Mouse (Mus musculus): ENCODE measurements around the gene Dnajb14. TPM values are rescaled to one million over a fixed set of nuclear protein-coding genes. Genes with fewer than 3 reads are reported as not detected.
"Not testable (repeated sequence)": the region's sequence is repeated elsewhere in the genome, so short reads cannot be mapped to it uniquely, and the experiment has no call there.

Gene Dnajb14
- polyA plus RNA-seq, 1 experiment from 2014 or later = 14.0 TPM

GRCm38 (mm10) chr3:137963508-137963907, 96.0 kb downstream of the Dnajb14 start:
- no peak overlapping the region for H3K27ac ChIP-seq
- H3K4me1 ChIP-seq (replicated peaks) = no peaks in the 10 kb centered on the region
- no peaks in the 10 kb centered on the region for H3K27me3 ChIP-seq (replicated peaks)
- no peak overlapping the region for H3K4me2 ChIP-seq (replicated peaks)
- no peak for ATAC-seq
- WGBS = 74% methylated on average over 8 of the region's 8 CpGs
- H3K4me3 ChIP-seq (replicated peaks) = no peak overlapping the region
- H3K36me3 ChIP-seq = no peaks in the 10 kb centered on the region
- H3K9me3 ChIP-seq = no peaks in the 10 kb centered on the region
- H3K9ac ChIP-seq = no peak overlapping the region

- H3K4me2 ChIP-seq (replicated peaks); H3K9me3 ChIP-seq; H3K4me3 ChIP-seq (replicated peaks); H3K27me3 ChIP-seq (replicated peaks); H3K27ac ChIP-seq; ATAC-seq; H3K4me1 ChIP-seq (replicated peaks); H3K36me3 ChIP-seq; H3K9ac ChIP-seq: not testable (repeated sequence)
- 55% methylated on average over 1 of the region's 1 CpGs for WGBS
Measured at GRCm38 (mm10) chr3:137964014-137964413, 96.5 kb downstream of the Dnajb14 start.

Other genes with a start within 250 kb of the Dnajb14 start
- 1.9 and 3.8 TPM in 2 replicates for gene Ddit4l, start 246.1 kb upstream of the Dnajb14 start, polyA plus RNA-seq (2015; fragmentation: Nextera tagmentation; extraction: Ambion mirVana)
- gene Gm21962, start 196.2 kb upstream of the Dnajb14 start, polyA plus RNA-seq (2015; fragmentation: Nextera tagmentation; extraction: Ambion mirVana) = not detected in 2 replicates
- gene H2afz, start 3.2 kb upstream of the Dnajb14 start, polyA plus RNA-seq (2015; fragmentation: Nextera tagmentation; extraction: Ambion mirVana) = 1,494 and 1,747 TPM in 2 replicates
- gene Lamtor3, start 50.8 kb downstream of the Dnajb14 start, polyA plus RNA-seq (2015; fragmentation: Nextera tagmentation; extraction: Ambion mirVana) = 135 and 139 TPM in 2 replicates
- 23.2 and 23.7 TPM in 2 replicates for gene Dapp1, start 113.9 kb downstream of the Dnajb14 start, polyA plus RNA-seq (2015; fragmentation: Nextera tagmentation; extraction: Ambion mirVana)
- 0.14 and 0.18 TPM in 2 replicates for gene 1110002E22Rik, start 197.4 kb downstream of the Dnajb14 start, polyA plus RNA-seq (2015; fragmentation: Nextera tagmentation; extraction: Ambion mirVana)
- 0.24 and 0.31 TPM in 2 replicates for gene Gm5105, start 199.7 kb downstream of the Dnajb14 start, polyA plus RNA-seq (2015; fragmentation: Nextera tagmentation; extraction: Ambion mirVana)